Mouse (Mus musculus) megakaryocyte, embryonic 14.5 days (primary cell): ENCODE results near the gene Klhl20.

ENCODE experiments used
- FLI1 ChIP-seq: IDR thresholded peaks from 2 replicates; pipeline ENCODE4 v1.6.1; 2012; ENCODE audit warnings: low read length, inconsistent platforms, mixed read lengths
- GATA1 ChIP-seq: IDR thresholded peaks from 3 replicates; pipeline ENCODE4 v1.6.1; 2012; ENCODE audit warnings: mixed read lengths, low read length, inconsistent platforms, borderline replicate concordance

DNA sequence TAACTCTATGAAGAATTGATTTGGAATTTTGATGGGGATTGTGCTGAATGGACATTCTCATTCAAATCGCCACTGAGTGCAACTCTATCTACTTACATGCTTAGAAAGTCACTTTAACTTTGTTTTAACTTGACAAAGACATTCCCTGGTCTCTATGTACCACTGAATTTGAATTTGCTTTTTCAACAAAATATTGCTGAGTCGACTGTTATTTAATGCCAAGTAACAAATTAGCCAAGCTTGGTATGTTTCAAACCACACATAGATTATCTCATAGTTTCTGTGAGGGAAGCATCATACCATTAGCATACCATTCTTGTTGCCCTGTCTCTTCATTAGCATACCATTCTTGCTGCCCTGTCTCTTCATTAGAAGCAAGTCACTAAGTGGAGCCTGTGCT is 16.6 kb upstream of the Klhl20 start:
- TF ChIP-seq GATA1 (no peak), FLI1 (no peak)
